Mouse (Mus musculus) embryonic fibroblast, embryonic 13.5 days (primary cell): ENCODE measurements around the gene Rab12. TPM values are rescaled to one million over a fixed set of nuclear protein-coding genes. Genes with fewer than 3 reads are reported as not detected.

Experiments
- H3K27ac ChIP-seq: 2 replicates; pipeline ENCODE4 v1.5.1; 2012; ENCODE audit warnings: low read length, control low read depth, inconsistent platforms; ENCODE audit not compliant: insufficient read depth
- H3K4me1 ChIP-seq: 2 replicates; pipeline ENCODE4 v1.6.1; 2011; ENCODE audit warnings: low read length; ENCODE audit not compliant: control insufficient read depth, insufficient read depth
- H3K4me3 ChIP-seq: 2 replicates; pipeline ENCODE4 v1.5.1; 2011; ENCODE audit warnings: mild to moderate bottlenecking, control low read depth, low read length; ENCODE audit not compliant: insufficient read depth
- CTCF ChIP-seq: IDR thresholded peaks from 2 replicates; pipeline ENCODE4 v1.5.1; 2011; ENCODE audit warnings: mild to moderate bottlenecking, control low read depth, low read length, moderate library complexity, borderline replicate concordance; ENCODE audit not compliant: insufficient read depth
- POLR2A ChIP-seq: IDR thresholded peaks from 2 replicates; pipeline ENCODE4 v1.6.1; 2011; ENCODE audit warnings: low read depth, mild to moderate bottlenecking, control low read depth, low read length, moderate library complexity
- polyA plus RNA-seq: library from polyadenylated mRNA; stranded (reverse); fragments of >200 nt; gene quantifications from 2 replicates; pipeline ENCODE4 v1.2.4, GENCODE M21; 2011; ENCODE audit warnings: low read depth; ENCODE audit not compliant: missing spikeins, insufficient read length

The Rab12 gene
- polyA plus RNA-seq, 1 experiment: 129 TPM

- Histone ChIP-seq H3K4me1 (no peaks in the 10 kb centered on the region; the same call in 1 of the 2 replicates), H3K27ac (no peak overlapping the region), H3K4me3 (no peak overlapping the region)
- TF ChIP-seq CTCF: no peak
- no peak for TF ChIP-seq POLR2A
These were observed 16.7 kb downstream of the Rab12 start for GRCm38 (mm10) chr17:66502865-66503264.

- Histone ChIP-seq H3K4me1 (no peaks in the 10 kb centered on the region), H3K27ac (no peak overlapping the region), H3K4me3 (no peak overlapping the region)
- TF ChIP-seq POLR2A: no peak
- no peak for TF ChIP-seq CTCF
These were observed 20.9 kb downstream of the Rab12 start for GRCm38 (mm10) chr17:66498598-66498997.

GRCm38 (mm10) chr17:66496589-66496988 lies 22.9 kb downstream of the Rab12 start:
- no peak overlapping the region for H3K27ac ChIP-seq
- TF ChIP-seq CTCF (no peak), POLR2A (no peak)
- no peaks in the 10 kb centered on the region for H3K4me1 ChIP-seq
- H3K4me3 ChIP-seq: no peak overlapping the region

- H3K27ac ChIP-seq: no peak overlapping the region
- TF ChIP-seq POLR2A (no peak), CTCF (peak; percentile 77; the same call in 1 of the 2 replicates)
These were observed 29.4 kb downstream of the Rab12 start for GRCm38 (mm10) chr17:66490022-66490601.

GRCm38 (mm10) chr17:66486576-66486975 lies 33.0 kb downstream of the Rab12 start:
- H3K4me3 ChIP-seq: no peak overlapping the region
- H3K27ac ChIP-seq: no peak overlapping the region
- no peaks in the 10 kb centered on the region for H3K4me1 ChIP-seq
- TF ChIP-seq POLR2A: no peak
- no peak for TF ChIP-seq CTCF

More at GRCm38 (mm10) chr17:66490022-66490601, 29.4 kb downstream of the Rab12 start:
- Histone ChIP-seq H3K4me1 (no peaks in the 10 kb centered on the region), H3K4me3 (no peak overlapping the region)

- Histone ChIP-seq H3K4me3 (no peak overlapping the region), H3K4me1 (no peaks in the 10 kb centered on the region), H3K27ac (no peak overlapping the region)
- TF ChIP-seq POLR2A: no peak
- peak; percentile 70 for TF ChIP-seq CTCF
These were observed 33.8 kb downstream of the Rab12 start for GRCm38 (mm10) chr17:66485742-66486141.

GRCm38 (mm10) chr17:66484965-66485364 lies 34.6 kb downstream of the Rab12 start:
- Histone ChIP-seq H3K27ac (no peak overlapping the region), H3K4me3 (no peak overlapping the region), H3K4me1 (no peaks in the 10 kb centered on the region)
- TF ChIP-seq POLR2A (no peak), CTCF (no peak)

GRCm38 (mm10) chr17:66483651-66484454 lies 35.7 kb downstream of the Rab12 start:
- no peak overlapping the region for H3K27ac ChIP-seq
- no peak for TF ChIP-seq POLR2A
- no peak for TF ChIP-seq CTCF
- H3K4me3 ChIP-seq: no peak overlapping the region
- no peaks in the 10 kb centered on the region for H3K4me1 ChIP-seq

- TF ChIP-seq POLR2A (no peak), CTCF (no peak)
- Histone ChIP-seq H3K27ac (no peak overlapping the region), H3K4me1 (no peaks in the 10 kb centered on the region), H3K4me3 (no peak overlapping the region)
These were observed 38.2 kb downstream of the Rab12 start for GRCm38 (mm10) chr17:66481295-66481694.
